Mouse (Mus musculus) adrenal gland, adult (tissue): ENCODE results near the gene Fam181a.
A peak's percentile ranks its signal among the peaks of the same experiment; 100 is the strongest.

Source experiments
- DNase-seq, 2 experiments: peaks; one replicate each; pipeline ENCODE4 v3.0.0; 2022 to 2023; ENCODE audit warnings: low spot score in 1 of 2; ENCODE audit not compliant: inconsistent age in 2 of 2

Gene Fam181a

DNA sequence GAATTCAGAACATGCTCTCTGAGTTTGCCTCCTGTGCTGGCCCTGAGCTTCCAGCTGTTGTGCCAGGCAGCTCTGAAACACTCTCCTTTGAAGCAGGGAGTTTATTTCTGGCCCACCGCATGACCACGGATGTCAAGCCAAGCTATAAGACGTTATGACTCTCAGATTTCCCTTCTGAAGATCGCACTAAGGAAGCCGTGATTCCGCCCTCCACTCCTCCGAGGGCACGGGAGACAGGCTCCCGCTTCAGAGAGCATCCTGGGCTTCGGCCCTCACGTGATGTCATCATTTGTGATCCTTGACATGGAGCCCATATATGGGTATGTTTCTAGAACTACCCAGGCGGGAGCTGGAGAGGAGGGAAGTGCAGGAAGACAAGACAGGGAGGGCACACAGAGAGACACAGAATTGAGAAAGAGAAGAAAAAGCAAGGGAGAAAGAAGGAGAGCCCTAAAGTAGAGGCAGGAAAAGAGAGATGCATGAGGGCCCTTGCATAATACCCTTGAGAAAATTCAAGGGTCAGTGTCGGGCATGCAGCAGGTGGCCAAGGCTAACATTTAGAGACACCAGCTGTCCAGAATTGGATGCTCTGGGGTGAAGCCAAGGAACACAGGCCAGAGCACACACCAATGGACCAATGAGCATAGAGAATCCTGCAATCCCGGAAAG lies 45.1 kb downstream of the Fam181a start, which contains the start of gene Asb2:
Asb2 (minus strand) TSS at position 256 of the 669 bp plus-strand sequence.
- DNase-seq = no peak

DNA sequence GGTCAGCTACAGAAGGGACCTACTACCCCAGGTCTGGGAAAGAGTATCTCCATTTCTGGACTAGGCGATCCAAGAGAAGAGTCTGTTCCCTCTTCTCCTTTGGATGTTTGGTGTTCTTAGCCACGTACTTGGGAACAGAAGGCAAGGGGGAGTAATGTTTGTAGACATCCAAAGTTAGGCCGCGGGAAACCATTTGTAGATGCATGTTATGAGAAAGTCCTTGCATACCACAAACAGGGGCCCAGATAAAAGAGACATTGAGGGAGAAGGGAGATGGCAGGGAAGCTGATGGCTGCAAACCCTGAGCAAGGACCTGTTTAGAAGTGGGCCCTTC lies 45.6 kb downstream of the Fam181a start:
- no peak for DNase-seq

DNA sequence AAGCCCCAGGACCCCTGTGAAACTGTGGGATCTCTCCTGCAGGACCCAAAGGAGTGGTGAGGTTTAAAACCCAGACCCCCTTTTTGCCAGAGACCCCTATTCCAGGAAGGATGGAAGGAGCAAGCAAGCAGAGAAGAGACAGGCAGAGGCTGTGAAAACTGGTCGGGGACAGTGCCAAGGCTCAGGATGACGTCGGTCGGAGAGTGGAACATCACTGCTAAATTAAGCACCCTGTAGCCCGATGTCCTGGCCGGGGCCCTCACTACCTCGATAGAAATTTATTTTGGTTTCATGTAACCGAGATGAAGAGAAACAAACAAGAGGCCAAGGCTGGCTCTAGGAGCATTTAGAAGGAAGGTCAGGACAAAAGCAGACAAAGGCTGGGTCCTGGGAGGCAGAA lies 47.4 kb downstream of the Fam181a start:
- DNase-seq = peak in 1 of 2 experiments; percentile 61

DNA sequence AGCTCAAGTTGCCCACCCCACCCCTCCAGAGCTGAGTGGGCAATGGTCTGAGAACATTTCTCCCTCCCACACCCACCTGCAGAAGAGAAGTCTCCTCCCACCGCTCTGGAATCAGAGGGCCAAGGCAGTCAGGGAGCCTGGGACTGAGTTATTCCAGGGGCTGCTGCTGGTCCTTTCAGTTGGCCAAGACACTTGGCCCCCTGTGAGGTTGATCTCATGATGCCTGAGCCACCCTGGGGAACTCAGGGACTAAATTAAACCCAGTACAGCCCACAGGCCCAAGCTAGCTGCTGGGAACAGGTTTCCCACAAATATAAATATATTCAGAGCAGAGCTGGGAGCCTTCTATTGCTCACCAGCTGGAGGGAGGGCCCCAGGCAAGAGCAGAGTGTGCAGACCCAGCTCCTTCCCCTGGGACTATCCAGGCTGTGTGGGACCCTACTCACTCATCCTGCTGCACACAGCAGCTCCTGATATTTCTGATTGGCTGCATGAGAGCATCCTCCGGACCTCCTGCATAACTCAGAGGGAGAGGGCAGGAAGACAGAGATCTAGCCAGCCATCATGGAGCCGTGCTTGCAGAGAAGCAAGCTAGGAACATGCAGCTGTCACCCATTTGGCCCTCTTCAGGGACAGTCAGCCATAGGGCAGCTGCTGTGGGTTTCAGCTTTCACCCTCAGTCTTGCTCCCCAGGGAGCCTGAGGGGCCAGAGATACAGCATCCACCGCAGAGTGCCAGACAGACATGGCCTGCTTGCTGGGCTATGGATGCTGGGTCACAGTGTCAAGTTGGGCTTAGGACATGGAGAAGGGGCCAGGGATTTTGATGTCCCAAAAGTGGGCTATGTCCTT lies 48.4 kb downstream of the Fam181a start:
- peak in 1 of 2 experiments; percentile 22 for DNase-seq

DNA sequence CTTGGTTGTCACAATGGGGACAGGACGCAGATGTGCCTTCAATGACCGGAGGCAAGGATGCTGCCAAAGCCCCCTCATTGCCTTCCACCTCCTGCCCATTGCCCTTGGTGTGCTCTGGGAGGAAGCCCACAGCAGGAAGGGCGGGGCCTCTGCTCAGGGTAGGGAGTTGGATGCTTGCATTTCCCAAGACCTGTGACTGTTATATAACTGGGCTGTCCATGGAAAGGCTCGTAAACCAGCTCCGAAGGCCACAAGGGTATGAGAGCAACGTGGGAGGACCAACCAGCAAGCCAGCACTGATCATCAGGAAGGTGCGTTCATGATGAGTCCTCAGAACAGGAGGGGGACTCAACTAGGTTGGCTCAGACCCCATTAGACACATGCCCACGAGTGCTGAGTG lies 50.0 kb downstream of the Fam181a start:
- DNase-seq = no peak

DNA sequence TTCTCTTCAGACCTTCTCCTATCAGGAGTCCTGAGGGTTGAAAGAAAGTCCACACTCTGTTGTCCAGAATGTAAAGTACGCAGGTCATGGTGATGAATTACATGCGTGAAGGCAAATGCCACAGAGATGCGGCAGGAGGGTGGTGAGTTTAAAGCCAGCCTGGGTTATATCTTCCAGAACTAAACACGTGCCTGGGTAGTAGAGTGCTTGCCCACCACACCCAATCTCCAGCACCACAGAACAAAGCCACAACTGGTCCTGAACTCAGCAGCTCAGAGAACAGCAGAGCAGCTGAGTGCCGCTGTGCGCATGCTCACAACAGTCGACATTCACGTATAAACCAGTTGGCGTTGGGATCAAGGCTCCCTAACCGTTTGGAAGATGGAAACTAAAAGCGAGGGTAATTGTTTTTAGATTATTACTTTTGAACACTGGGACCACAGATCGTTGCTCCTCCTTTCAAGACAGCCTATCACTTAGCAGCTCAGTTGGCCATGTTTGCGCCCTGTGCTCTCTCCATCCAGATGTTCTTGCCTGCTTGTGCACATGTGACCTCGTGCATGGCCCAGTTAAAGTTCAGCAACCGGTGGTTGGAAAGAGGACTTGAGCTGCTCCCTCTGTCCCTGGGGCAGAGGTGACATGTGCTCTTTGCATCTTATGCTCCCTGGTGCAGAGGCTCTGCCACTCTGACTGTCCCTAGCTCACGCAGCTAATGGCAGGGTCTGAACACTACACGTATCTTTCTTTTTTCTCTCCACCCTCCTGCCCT lies 50.9 kb downstream of the Fam181a start:
- no peak for DNase-seq

DNA sequence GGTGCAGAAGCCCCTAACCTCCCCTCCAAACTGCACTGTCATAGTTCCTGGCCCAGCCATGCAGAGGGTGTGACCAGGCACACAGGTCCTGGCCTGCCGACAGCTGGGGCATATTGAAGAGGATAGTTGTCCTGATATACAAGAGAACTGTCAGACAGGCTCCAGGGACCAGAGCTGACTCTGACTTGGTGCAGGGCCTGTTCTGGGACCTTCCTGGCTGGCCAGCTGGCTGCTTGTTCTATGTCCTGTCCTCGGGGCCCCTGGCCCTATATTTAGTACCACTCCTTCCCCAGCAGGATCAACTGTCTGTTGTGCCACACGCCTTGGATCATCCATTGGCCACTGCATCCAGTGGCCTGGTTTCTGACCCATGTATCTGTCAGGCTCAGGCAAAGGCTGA lies 51.6 kb downstream of the Fam181a start:
- DNase-seq = no peak
